Mouse (Mus musculus) heart, adult 9 months (tissue): ENCODE measurements around the gene 2210016L21Rik.
"Not testable (repeated sequence)": the region's sequence is repeated elsewhere in the genome, so short reads cannot be mapped to it uniquely, and the experiment has no call there.

Experiments used
- DNase-seq, 2 experiments: peaks; one replicate each; pipeline ENCODE4 v3.0.0; 2022; ENCODE audit warnings: low spot score in 2 of 2

The 2210016L21Rik gene

GRCm38 (mm10) chr5:114942074-114942765 lies at the start of gene 2210016L21Rik:
2210016L21Rik (plus strand) TSS chr5:114942158.
- peak; percentile 81 to 86 for DNase-seq

GRCm38 (mm10) chr5:114895542-114895941 lies 46.4 kb upstream of the 2210016L21Rik start:
- no peak for DNase-seq

DNA sequence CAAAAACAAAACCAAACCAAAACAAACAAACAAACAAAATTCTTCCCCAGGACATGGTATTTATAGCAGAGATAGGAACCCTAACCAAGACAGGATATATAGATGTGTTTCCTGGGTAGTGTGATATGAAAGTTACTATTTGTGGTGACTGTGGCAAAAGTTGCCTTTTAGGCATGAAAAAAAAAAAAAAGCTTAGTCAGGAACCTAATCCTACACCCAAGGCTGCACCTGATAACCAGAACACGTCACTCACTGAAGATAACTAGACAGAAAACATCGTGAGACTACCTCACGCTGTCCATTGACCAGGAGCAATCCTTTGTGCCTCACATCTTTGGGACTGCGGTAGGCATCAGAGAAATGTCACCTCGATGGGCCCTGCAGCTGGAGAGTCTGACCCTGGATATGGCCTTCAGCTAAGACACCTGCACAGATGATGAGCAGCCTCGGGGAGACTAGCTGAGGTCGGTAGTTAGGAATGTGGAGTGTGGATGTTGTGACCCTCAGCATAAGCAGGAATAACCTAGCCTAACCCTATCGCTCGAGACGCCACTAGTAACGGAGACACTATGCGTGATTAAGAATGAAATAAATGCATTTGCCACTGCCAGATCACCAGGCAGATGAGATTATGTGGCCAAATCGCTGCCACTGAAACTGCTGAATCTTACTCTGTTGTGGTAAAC lies 45.1 kb upstream of the 2210016L21Rik start, which contains the start of gene Oasl2:
TSS of gene Oasl2 (plus strand) at position 249 of the 686 bp plus-strand sequence.
- DNase-seq = no peak

DNA sequence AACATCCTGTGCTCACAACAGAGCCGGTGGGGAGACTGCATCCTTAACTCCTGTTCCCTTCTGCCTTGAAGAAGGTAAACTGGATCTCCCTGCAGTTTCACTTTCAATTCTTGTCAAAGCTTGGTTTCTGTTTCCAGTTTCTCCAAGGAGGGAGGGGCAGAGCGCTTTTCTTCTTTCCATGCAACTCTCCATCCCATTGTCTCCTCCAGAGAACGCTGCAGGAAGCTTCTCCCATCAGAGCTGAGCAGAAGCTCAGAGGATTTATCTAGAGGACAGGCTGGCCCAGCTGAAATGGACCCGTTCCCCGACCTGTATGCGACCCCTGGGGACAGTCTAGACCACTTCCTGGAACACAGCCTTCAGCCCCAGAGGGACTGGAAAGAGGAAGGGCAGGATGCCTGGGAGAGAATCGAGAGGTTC lies 44.6 kb upstream of the 2210016L21Rik start:
- DNase-seq = peak; percentile 77 to 78

DNA sequence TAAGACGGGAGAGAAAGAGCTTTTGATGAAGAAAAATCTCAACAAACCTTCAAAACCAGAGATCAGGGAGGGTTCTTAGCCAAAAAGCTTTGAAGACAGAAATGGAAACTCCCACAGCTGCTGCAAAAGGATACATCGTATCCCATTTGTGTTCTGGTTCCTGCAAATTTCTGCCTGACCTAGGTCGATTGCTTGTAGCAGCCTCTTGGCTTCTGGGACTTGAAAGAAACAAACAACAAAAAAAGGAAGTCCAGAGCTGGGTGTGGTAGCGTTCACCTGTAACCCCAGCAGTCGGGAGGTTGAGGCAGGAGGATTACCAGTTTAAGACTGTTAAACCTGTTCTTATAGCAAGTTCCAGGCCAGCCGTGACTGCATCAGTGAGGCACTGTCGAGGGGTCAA lies 43.1 kb upstream of the 2210016L21Rik start:
- no peak for DNase-seq

DNA sequence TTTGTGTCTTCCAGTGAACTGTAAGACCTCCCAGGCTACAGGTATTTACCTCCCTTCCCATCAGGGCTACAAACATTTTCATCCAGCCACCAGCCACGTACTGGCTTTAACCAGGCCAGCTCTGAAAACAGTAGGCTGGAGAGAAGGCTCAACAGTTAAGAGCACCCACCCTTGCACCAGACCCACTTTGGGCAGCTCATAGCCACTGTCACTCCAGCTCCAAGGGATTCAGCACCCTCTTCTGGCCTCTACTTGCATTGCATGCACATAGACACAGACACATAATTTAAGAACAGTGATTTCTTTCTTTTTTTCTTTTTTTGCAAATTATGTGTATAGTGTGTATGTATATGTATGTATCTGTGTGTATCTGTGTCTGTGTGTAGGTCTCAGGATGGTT lies 39.5 kb upstream of the 2210016L21Rik start:
- no peak for DNase-seq

DNA sequence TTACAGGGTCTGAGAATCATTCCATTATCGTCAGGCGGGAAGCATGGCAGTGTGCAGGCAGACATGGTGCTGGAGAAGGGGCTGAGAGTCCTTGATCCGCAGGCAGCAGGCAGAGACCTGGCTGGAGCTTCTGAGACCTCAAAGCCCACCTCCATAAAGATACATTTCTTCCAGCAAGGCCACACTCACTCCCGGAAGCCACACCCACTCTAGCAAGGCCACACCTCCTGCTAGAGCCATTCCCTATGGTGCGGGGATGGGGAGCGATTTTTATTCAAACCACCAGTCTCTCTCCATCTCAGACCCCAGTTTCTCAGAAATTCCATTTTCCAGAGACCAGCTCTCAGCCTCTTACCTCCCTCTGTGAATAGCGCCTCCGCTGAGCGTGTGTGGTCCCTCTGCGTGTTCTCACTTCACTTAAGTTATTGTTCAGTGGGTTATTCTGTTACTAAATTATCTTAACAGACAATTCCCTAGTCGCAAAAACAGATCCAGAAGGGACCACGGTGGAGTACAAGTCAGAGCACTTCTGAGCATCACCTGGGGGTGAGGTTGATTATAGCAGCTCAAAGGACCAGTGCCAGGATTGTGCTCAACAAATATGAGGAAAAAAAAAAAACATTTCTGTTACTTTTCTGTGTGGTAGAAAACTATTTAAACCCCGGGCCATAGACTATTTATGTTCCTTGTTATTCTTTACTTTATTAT lies 33.2 kb upstream of the 2210016L21Rik start:
- no peak for DNase-seq

DNA sequence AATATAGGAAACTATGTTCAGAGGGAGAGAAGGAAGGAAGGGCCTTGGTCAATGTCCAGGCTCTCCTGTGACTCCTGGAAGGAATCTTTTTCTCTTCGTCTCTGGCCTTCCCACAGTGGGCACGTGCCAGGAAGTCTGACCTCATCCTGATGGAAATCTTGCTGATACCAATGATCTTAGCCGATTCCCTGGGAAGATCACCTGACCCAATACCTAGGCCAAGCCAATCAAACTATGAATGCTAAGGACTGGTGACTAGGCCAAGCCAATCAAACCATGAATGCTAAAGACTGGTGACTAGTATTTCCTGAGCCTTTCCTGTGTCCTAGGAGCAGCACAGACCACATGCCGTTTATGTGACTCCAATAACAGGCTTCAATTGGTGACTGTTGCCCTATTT lies 28.3 kb upstream of the 2210016L21Rik start:
- no peak for DNase-seq

GRCm38 (mm10) chr5:114914855-114915254 lies 27.1 kb upstream of the 2210016L21Rik start:
- no peak for DNase-seq

- no peak for DNase-seq
Measured at GRCm38 (mm10) chr5:114915854-114916253, 26.1 kb upstream of the 2210016L21Rik start.

GRCm38 (mm10) chr5:114916777-114917176 lies 25.2 kb upstream of the 2210016L21Rik start:
- peak in 1 of 2 experiments; percentile 35 for DNase-seq

GRCm38 (mm10) chr5:114917357-114917756 lies 24.6 kb upstream of the 2210016L21Rik start:
- not testable (repeated sequence) for DNase-seq

GRCm38 (mm10) chr5:114921551-114922365 lies 20.2 kb upstream of the 2210016L21Rik start:
- DNase-seq = peak in 1 of 2 experiments; percentile 40

- no peak for DNase-seq
Measured at GRCm38 (mm10) chr5:114922366-114922731, 19.6 kb upstream of the 2210016L21Rik start.

DNA sequence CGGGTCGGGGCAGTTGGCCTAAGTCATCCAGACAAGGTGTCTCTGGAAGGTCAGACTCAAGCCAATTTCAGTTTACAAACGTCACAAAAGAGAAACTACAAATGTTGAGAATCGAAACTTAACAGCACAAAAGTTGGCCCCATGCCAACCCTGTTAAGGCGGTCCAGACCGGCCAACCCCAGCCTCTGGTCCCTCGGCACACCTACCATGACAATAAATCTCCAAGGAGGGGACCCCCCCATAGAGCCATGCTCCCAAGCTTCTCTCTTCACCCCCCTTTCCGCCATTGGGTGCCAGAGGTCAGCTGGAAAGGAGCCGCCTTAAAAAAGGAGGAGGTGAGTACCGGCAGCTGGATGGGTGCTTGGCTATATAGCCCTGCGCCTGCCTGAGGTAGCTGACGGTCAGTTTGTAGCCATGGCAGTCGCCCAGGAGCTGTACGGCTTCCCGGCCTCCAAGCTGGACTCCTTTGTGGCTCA lies 18.9 kb upstream of the 2210016L21Rik start, which contains the start of gene Oasl1:
TSS of gene Oasl1 (plus strand) at position 243 of the 476 bp plus-strand sequence.
- DNase-seq = peak; percentile 57 to 69

- DNase-seq = no peak
Measured at GRCm38 (mm10) chr5:114926153-114926684, 15.7 kb upstream of the 2210016L21Rik start.

- DNase-seq = no peak
Measured at GRCm38 (mm10) chr5:114926753-114927152, 15.2 kb upstream of the 2210016L21Rik start.

- no peak for DNase-seq
Measured at GRCm38 (mm10) chr5:114931626-114932025, 10.3 kb upstream of the 2210016L21Rik start.

DNA sequence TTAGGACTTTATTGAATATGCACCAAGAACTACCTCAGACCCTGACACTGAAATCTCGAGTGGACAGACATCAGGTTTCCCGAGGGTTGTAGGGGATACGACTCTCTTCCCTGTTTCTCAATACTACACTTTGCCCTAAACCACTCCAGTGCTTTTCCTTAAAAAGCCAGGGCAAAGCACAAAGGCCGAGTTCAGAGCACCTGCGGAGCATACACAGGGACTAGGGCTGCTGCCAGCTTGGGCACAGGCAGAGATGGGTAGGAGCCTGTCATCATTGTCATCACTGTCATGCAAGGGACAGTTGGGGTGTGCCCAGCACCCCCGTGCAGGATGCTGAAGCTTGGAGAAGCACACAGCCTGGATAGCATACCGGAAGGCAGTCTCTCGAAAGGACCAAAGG lies 8.8 kb upstream of the 2210016L21Rik start:
- DNase-seq = no peak

DNA sequence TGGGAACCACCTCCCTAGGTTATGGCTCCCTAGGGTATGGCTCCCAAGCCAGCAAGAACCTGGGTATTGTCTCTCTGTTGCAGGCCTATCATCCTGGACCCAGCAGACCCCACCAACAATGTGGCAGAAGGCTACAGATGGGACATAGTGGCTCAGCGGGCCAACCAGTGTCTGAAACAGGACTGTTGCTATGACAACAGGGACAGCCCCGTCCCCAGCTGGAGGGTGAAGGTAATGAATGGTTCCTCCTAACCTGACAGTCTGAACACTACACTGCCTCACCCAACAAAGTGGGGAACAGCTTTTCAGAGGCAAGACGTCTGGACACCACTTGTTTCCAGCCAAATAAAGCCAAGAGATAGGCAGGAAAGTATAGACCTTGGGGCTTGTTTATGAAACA lies 6.1 kb upstream of the 2210016L21Rik start:
- DNase-seq = no peak

GRCm38 (mm10) chr5:114941138-114941537 lies 820 bp upstream of the 2210016L21Rik start:
- not testable (repeated sequence) for DNase-seq
